Mouse (Mus musculus): ENCODE measurements at regions not wholly inside any gene's neighbourhood (a gene's known extent, or its start where the extent isn't known, plus 50 kb on each side); places are given as distances from the start of the nearest gene placed in this dataset.
"Not testable (repeated sequence)": the region's sequence is repeated elsewhere in the genome, so short reads cannot be mapped to it uniquely, and the experiment has no call there.

DNA sequence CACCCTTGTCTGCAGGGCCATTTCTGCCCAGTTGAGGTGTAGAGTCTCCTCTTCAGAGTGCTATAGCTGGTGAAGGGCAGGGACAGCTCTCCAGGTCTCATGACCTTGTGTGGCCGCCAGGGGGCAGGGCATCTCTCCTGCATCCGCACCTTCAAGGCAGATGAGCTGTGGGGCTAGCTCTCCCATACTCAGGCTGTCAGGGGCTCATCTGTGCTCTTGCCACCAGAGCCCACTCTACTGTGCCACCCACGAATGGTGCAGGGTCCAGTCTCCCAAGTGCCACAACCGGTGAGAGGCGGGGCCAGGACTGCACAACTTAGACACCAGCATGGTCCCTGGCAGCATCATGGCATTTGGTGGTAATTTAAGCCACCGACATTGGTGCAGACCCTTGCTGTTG is 111.3 kb downstream of the Syt10 start:
- DNase-seq (ENCODE audit: low spot score): peak; percentile 20

DNA sequence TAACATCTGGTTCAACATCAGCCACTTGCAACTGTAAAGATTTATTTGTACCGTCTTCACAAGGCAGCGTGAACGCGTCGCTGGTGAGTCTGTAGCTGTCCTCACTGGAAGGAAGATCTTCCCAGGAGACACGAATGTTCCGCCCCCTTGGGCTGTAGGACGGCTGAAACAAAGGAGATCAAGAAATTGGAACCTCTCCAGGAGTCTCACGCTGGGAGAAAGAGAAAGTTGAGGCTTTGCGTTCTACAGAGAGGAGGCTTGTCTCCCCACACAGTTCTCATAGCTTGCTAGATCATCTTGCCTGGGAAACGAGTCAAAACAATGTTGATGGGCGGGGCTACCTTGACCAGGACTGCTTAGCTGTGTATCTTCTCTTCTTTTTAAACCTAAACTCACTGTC is 117.3 kb downstream of the Syt10 start:
- no peak for DNase-seq (ENCODE audit: low spot score)

DNA sequence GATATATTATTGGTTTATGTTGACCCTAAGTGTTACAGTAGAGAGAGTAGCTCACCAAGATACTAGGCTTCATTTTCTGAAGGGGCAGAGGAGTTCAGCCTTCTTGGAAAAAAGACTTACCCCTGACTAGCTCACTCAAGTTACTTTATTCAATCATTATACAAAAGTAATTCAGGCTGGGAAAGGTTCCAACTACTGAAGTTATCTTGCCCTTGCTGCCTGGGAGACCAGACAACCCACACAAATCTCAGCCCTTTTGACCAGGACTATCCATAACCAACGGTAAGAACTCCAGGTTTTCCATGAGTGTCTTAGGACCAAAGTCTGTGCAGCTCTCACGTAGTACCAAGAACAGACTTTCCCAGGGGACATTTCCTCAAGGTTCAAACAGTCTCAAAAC is 105.5 kb upstream of the Rabl2 start:
- no peak for DNase-seq (ENCODE audit: low spot score)

DNA sequence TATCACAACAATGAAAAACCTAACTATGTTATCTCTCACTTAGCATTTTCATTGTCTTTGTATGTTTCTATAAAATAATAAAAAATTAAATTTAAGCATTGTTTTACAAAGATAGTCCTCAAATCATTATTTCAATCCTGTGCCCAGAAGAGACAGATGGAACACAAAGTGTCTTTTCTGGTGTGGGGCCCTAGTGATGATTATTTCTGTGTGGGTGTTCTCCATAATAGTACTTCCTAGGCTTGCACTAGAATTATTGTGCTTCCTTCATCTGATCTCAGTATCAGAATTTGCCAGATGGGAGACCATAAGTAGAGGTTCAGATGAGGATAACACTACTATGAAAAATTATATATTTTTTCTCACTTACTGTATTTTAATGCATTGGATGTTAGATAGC is 84.6 kb upstream of the Rabl2 start:
- no peak for DNase-seq (ENCODE audit: low spot score)

DNA sequence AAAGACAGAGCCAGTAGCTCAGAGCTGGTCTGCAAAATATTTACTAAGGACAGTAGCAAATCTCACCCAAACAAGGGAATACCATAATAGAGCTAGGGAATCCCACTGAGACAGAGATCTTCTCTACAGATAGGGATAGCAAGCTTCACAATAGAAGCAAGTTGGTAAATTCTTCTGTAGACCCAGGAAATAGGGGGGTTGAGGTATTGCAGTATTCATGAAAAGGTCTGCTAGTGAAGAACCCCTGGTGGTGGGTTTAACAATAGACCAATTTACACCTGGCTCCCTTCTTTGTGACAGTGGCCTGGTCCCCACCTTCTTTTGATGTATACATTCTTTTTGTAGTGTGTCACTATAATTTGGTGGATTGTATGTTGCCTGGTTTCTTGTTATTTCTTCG is 64.8 kb upstream of the Rabl2 start:
- not testable (repeated sequence) for DNase-seq (ENCODE audit: low spot score)
